Mouse (Mus musculus) forebrain, embryonic 12.5 days (tissue): ENCODE data around the gene Olfr13. TPM values are rescaled to one million over a fixed set of nuclear protein-coding genes. Genes with fewer than 3 reads are reported as not detected.

ENCODE experiments used
- polyA plus RNA-seq: library from polyadenylated mRNA; unstranded; fragments of >200 nt; fragmentation: Nextera tagmentation; extraction: Ambion mirVana; gene quantifications from 2 replicates; pipeline ENCODE4 v1.2.1, GENCODE M21; 2016

Gene Olfr13
- polyA plus RNA-seq, 1 experiment from 2014 or later = 0.05 TPM

Other genes with a start within 250 kb of the Olfr13 start
- gene Olfr444, start 223.1 kb upstream of the Olfr13 start, polyA plus RNA-seq = not detected in 2 replicates
- gene Olfr441, start 65.8 kb upstream of the Olfr13 start, polyA plus RNA-seq = not detected in 2 replicates
- not detected in 2 replicates for gene Olfr237-ps1, start 25.6 kb upstream of the Olfr13 start, polyA plus RNA-seq
- not detected in 2 replicates for gene Olfr437, start 8.9 kb upstream of the Olfr13 start, polyA plus RNA-seq
- gene Olfr435, start 25.0 kb downstream of the Olfr13 start, polyA plus RNA-seq = not detected in 2 replicates
- gene Olfr434, start 40.9 kb downstream of the Olfr13 start, polyA plus RNA-seq = not detected in 2 replicates
- gene Olfr47, start 59.4 kb downstream of the Olfr13 start, polyA plus RNA-seq = not detected in 2 replicates
- gene Arhgef5, start 93.4 kb downstream of the Olfr13 start, polyA plus RNA-seq = 2.9 and 3.5 TPM in 2 replicates
- not detected in 2 replicates for gene Nobox, start 137.4 kb downstream of the Olfr13 start, polyA plus RNA-seq